Mouse (Mus musculus): ENCODE measurements around the gene Scfd2.

Gene Scfd2

GRCm38 (mm10) chr5:74311865-74312264 lies 219.7 kb downstream of the Scfd2 start:
- DNase-seq (ENCODE audit: low spot score in 2 of 2), result no peak

GRCm38 (mm10) chr5:74311200-74311825 lies 220.2 kb downstream of the Scfd2 start:
- peak; percentile 22 to 40 for DNase-seq (ENCODE audit: low spot score in 2 of 2)

- DNase-seq (ENCODE audit: low spot score in 2 of 2), result no peak
These were observed 221.5 kb downstream of the Scfd2 start for GRCm38 (mm10) chr5:74310101-74310500.

- no peak for DNase-seq (ENCODE audit: low spot score in 2 of 2)
These were observed 224.3 kb downstream of the Scfd2 start for GRCm38 (mm10) chr5:74307242-74307641.

- DNase-seq (ENCODE audit: low spot score in 2 of 2), result no peak
These were observed 225.9 kb downstream of the Scfd2 start for GRCm38 (mm10) chr5:74305533-74306189.

- no peak for DNase-seq (ENCODE audit: low spot score in 2 of 2)
These were observed 226.8 kb downstream of the Scfd2 start for GRCm38 (mm10) chr5:74304767-74305166.

- DNase-seq (ENCODE audit: low spot score in 2 of 2), result no peak
These were observed 229.2 kb downstream of the Scfd2 start for GRCm38 (mm10) chr5:74302331-74302730.

GRCm38 (mm10) chr5:74301443-74301842 lies 230.1 kb downstream of the Scfd2 start:
- no peak for DNase-seq (ENCODE audit: low spot score in 2 of 2)

- no peak for DNase-seq (ENCODE audit: low spot score in 2 of 2)
These were observed 230.6 kb downstream of the Scfd2 start for GRCm38 (mm10) chr5:74300931-74301330.

- DNase-seq (ENCODE audit: low spot score in 2 of 2), result peak in 1 of 2 experiments; percentile 22
These were observed 231.4 kb downstream of the Scfd2 start for GRCm38 (mm10) chr5:74300140-74300539.

- DNase-seq (ENCODE audit: low spot score in 2 of 2), result no peak
These were observed 234.4 kb downstream of the Scfd2 start for GRCm38 (mm10) chr5:74297113-74297512.

GRCm38 (mm10) chr5:74296096-74296495 lies 235.5 kb downstream of the Scfd2 start:
- DNase-seq (ENCODE audit: low spot score in 2 of 2), result no peak

- DNase-seq (ENCODE audit: low spot score in 2 of 2), result no peak
These were observed 238.0 kb downstream of the Scfd2 start for GRCm38 (mm10) chr5:74293513-74293912.

GRCm38 (mm10) chr5:74292050-74292449 lies 239.5 kb downstream of the Scfd2 start:
- no peak for DNase-seq (ENCODE audit: low spot score in 2 of 2)

GRCm38 (mm10) chr5:74291575-74291974 lies 240.0 kb downstream of the Scfd2 start:
- DNase-seq (ENCODE audit: low spot score in 2 of 2), result no peak

GRCm38 (mm10) chr5:74289957-74290356 lies 241.6 kb downstream of the Scfd2 start:
- no peak for DNase-seq (ENCODE audit: low spot score in 2 of 2)

- DNase-seq (ENCODE audit: low spot score in 2 of 2), result no peak
These were observed 243.4 kb downstream of the Scfd2 start for GRCm38 (mm10) chr5:74288206-74288605.

- DNase-seq (ENCODE audit: low spot score in 2 of 2), result no peak
These were observed 245.3 kb downstream of the Scfd2 start for GRCm38 (mm10) chr5:74286301-74286700.

GRCm38 (mm10) chr5:74285764-74286163 lies 245.8 kb downstream of the Scfd2 start:
- DNase-seq (ENCODE audit: low spot score in 2 of 2), result no peak

- DNase-seq (ENCODE audit: low spot score in 2 of 2), result no peak
These were observed 246.3 kb downstream of the Scfd2 start for GRCm38 (mm10) chr5:74285289-74285688.

GRCm38 (mm10) chr5:74283545-74283944 lies 248.0 kb downstream of the Scfd2 start:
- no peak for DNase-seq (ENCODE audit: low spot score in 2 of 2)

- no peak for DNase-seq (ENCODE audit: low spot score in 2 of 2)
These were observed 250.1 kb downstream of the Scfd2 start for GRCm38 (mm10) chr5:74281480-74281879.

GRCm38 (mm10) chr5:74279673-74280072 lies 251.9 kb downstream of the Scfd2 start:
- no peak for DNase-seq (ENCODE audit: low spot score in 2 of 2)

- DNase-seq (ENCODE audit: low spot score in 2 of 2), result no peak
These were observed 253.1 kb downstream of the Scfd2 start for GRCm38 (mm10) chr5:74278428-74278827.
